Mouse (Mus musculus): ENCODE results near the gene Patj. TPM values are rescaled to one million over a fixed set of nuclear protein-coding genes. Genes with fewer than 3 reads are reported as not detected.
"Not testable (repeated sequence)": the region's sequence is repeated elsewhere in the genome, so short reads cannot be mapped to it uniquely, and the experiment has no call there.

The Patj gene
- polyA plus RNA-seq, 1 experiment from 2014 or later = 28.4 TPM

DNA sequence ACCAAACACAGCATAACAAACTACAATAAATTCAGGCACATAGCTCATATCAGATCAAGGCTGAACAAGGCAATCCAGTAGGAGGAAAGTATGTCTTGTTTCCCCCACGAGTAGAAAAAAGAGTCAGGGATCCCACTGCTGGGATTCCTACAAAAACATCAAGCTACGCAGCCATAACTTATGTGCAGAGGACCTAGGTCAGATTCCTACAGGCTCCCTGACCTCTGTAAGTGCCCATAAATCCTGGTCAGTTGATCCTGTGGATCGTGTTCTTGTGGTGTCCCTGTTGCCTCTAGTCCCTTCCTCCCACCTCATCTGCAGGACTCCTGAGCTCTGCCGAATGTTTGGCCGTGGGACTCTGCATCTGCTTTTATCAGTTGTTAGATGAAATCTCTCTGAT, 10.5 kb upstream of the Patj start:
- no peak overlapping the region for H3K4me3 ChIP-seq (ENCODE audit: low read depth, low read length)
- no peaks in the 10 kb centered on the region for H3K27me3 ChIP-seq (ENCODE audit: insufficient read depth, low read length)
- no peaks in the 10 kb centered on the region for H3K9me3 ChIP-seq (ENCODE audit: low read depth, low read length)
- no peak overlapping the region for H3K9ac ChIP-seq
- no peak for ATAC-seq (ENCODE audit: insufficient read depth)
- 30% methylated on average over 5 of the region's 5 CpGs for WGBS
- no peak for TF ChIP-seq CTCF (IDR thresholded peaks at IDR 0.05; ENCODE audit: low read depth)
- H3K4me2 ChIP-seq = no peak overlapping the region
- no peak overlapping the region for H3K27ac ChIP-seq (ENCODE audit: low read depth)
- peak; percentile 5 for DNase-seq
- 0 out of 2 replicates have a peak, but pooled peaks cover 4% of the 10 kb centered on the region for H3K4me1 ChIP-seq (ENCODE audit: insufficient read depth)
- H3K36me3 ChIP-seq (ENCODE audit: insufficient read depth) = no peaks in the 10 kb centered on the region

DNA sequence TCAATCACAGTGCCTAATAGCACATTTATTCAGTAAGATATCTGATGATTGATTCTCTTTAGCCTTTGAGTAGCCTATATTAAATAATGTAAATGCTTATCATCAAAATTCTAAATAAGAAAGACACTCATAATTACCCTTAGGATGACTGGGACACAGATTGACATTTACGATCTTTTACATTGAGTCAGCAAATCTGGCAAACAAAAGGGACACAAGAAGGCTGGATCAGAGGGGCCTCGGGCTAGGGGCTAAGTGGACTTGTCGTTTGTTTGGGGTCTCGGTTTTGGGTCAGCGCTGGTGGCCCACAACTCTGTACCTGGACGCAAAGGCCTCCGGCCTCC, 267 bp upstream of the Patj start:
- Histone ChIP-seq H3K27ac (ENCODE audit: low read depth) (peak overlapping the region; percentile 87), H3K36me3 (ENCODE audit: insufficient read depth) (no peaks in the 10 kb centered on the region), H3K27me3 (ENCODE audit: insufficient read depth, low read length) (no peaks in the 10 kb centered on the region), H3K4me3 (ENCODE audit: low read depth, low read length) (peak overlapping the region; percentile 83), H3K4me2 (peak overlapping the region; percentile 86), H3K4me1 (ENCODE audit: insufficient read depth) (no peaks in the 10 kb centered on the region), H3K9ac (peak overlapping the region; percentile 98), H3K9me3 (ENCODE audit: low read depth, low read length) (no peaks in the 10 kb centered on the region)
- DNase-seq = no peak
- TF ChIP-seq CTCF (IDR thresholded peaks at IDR 0.05; ENCODE audit: low read depth) = no peak
- WGBS = 3% methylated on average over 7 of the region's 7 CpGs
- no peak for ATAC-seq (ENCODE audit: insufficient read depth)

DNA sequence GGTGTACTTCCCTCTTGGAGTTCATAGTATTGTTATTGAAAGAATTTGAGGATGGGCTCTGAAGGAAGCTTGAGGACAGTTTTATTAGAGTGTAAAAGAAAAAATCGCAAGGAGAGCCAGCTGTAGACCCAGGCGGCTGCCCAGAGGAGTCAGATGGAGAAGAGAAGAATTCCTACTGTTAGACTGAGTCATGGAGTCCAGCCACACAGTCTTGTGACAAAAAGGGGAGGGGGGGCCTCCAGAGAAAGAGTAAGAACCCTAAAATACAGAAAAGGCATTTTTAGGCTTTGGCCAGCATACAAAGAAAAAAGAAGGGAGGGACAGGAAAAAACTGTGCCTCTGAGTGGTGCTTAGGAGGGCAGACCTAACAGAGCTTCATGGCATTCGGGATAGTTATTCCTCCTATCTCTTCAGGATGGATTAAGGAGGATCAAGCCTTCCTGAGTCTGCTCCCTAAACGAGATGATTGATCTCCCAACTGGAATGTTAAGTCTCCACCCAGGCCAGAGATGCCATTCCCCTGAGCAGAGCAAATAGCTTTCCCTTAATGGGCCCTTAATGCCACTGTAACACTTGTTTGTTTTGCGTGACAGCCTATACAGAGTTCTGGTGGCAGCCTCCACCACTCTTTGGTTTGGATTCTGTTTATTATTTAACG, 5.5 kb downstream of the Patj start:
- Histone ChIP-seq H3K36me3 (ENCODE audit: insufficient read depth) (no peaks in the 10 kb centered on the region), H3K27me3 (ENCODE audit: insufficient read depth, low read length) (no peaks in the 10 kb centered on the region), H3K4me3 (ENCODE audit: low read depth, low read length) (no peak overlapping the region), H3K9me3 (ENCODE audit: low read depth, low read length) (no peaks in the 10 kb centered on the region), H3K27ac (ENCODE audit: low read depth) (peak overlapping the region; percentile 26; the same call in 1 of the 2 replicates), H3K9ac (no peak overlapping the region), H3K4me2 (no peak overlapping the region), H3K4me1 (ENCODE audit: insufficient read depth) (0 out of 2 replicates have a peak, but pooled peaks cover 3% of the 10 kb centered on the region)
- ATAC-seq (ENCODE audit: insufficient read depth) (peak; percentile 56), DNase-seq (peak; percentile 13)
- 19% methylated on average over 6 of the region's 6 CpGs for WGBS
- TF ChIP-seq CTCF (IDR thresholded peaks at IDR 0.05; ENCODE audit: low read depth) = no peak

DNA sequence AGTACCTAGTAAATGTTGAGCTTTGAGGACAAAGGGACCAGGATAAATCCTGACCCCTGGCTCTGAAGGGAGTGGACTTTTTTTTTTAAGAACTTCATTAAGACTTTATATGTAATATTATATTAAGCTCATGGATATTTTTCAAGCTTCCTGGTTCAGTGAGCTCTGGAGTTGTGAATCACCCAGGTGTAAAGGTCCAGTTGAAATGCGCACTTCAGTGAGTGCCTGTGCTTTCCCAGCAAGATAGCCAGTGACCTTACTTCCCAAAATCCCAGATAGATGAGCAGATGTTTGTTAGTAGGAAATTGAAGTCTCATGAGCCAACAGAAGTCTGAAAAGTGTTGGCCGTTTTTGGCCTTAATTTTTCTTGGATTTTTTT, 6.0 kb downstream of the Patj start:
- Histone ChIP-seq H3K4me3 (ENCODE audit: low read depth, low read length) (no peak overlapping the region), H3K27ac (ENCODE audit: low read depth) (0 out of 2 replicates have a peak overlapping the region, but pooled peaks have one; percentile 26), H3K27me3 (ENCODE audit: insufficient read depth, low read length) (no peaks in the 10 kb centered on the region), H3K36me3 (ENCODE audit: insufficient read depth) (no peaks in the 10 kb centered on the region), H3K4me2 (no peak overlapping the region), H3K4me1 (ENCODE audit: insufficient read depth) (0 out of 2 replicates have a peak, but pooled peaks cover 3% of the 10 kb centered on the region), H3K9me3 (ENCODE audit: low read depth, low read length) (no peaks in the 10 kb centered on the region), H3K9ac (no peak overlapping the region)
- no peak for TF ChIP-seq CTCF (IDR thresholded peaks at IDR 0.05; ENCODE audit: low read depth)
- WGBS = 59% methylated on average over 2 of the region's 2 CpGs
- ATAC-seq (ENCODE audit: insufficient read depth) (no peak), DNase-seq (no peak)

DNA sequence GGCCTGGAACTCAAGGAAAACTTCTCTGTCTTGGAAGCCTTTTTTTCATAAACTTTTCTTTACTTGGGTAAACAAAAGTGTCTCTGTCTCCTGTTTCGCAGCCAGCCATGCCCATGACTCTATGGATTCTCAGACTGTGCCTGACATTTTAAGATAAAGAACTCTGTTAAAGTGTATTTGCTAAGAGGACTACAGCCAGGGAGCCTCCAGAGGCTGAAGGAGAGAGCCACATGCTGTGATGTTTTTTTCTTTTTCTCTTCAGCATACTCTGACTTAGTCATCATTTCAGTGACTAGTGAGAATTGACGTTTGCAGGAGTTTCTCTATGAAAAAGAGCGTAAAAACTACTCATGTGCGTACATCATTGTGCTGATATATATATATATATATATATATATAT, 7.9 kb downstream of the Patj start:
- ATAC-seq (ENCODE audit: insufficient read depth) (no peak), DNase-seq (no peak)
- Histone ChIP-seq H3K4me2 (no peak overlapping the region), H3K4me3 (ENCODE audit: low read depth, low read length) (no peak overlapping the region), H3K36me3 (ENCODE audit: insufficient read depth) (no peaks in the 10 kb centered on the region), H3K27me3 (ENCODE audit: insufficient read depth, low read length) (no peaks in the 10 kb centered on the region), H3K9ac (no peak overlapping the region), H3K9me3 (ENCODE audit: low read depth, low read length) (no peaks in the 10 kb centered on the region), H3K27ac (ENCODE audit: low read depth) (no peak overlapping the region), H3K4me1 (ENCODE audit: insufficient read depth) (0 out of 2 replicates have a peak, but pooled peaks cover 3% of the 10 kb centered on the region)
- 56% methylated on average over 4 of the region's 4 CpGs for WGBS
- no peak for TF ChIP-seq CTCF (IDR thresholded peaks at IDR 0.05; ENCODE audit: low read depth)

DNA sequence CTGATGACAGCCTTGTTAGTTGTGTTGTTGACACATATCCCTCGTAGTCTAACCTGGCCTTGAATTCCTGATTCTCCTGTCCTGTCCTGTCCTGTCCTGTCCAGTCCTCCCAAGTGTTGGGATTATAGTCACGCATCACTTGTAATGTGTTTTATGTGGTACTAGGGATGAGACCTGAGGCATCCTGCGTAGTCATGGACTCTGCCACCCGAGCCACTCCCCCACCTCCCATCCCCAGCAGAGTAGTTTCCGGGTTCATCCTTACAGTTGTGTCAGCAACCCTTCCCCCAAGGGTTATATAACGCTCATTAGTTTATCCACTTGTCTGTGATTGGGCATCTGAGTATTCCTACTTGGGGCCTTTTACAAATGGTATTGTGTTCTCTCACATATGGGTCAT, 8.8 kb downstream of the Patj start:
- Histone ChIP-seq H3K4me1 (ENCODE audit: insufficient read depth) (0 out of 2 replicates have a peak, but pooled peaks cover 3% of the 10 kb centered on the region), H3K4me3 (ENCODE audit: low read depth, low read length) (no peak overlapping the region), H3K9ac (no peak overlapping the region), H3K4me2 (no peak overlapping the region), H3K9me3 (ENCODE audit: low read depth, low read length) (no peaks in the 10 kb centered on the region), H3K36me3 (ENCODE audit: insufficient read depth) (no peaks in the 10 kb centered on the region), H3K27me3 (ENCODE audit: insufficient read depth, low read length) (no peaks in the 10 kb centered on the region), H3K27ac (ENCODE audit: low read depth) (no peak overlapping the region)
- ATAC-seq (ENCODE audit: insufficient read depth) (no peak), DNase-seq (no peak)
- 89% methylated on average over 6 of the region's 6 CpGs for WGBS
- TF ChIP-seq CTCF (IDR thresholded peaks at IDR 0.05; ENCODE audit: low read depth) = no peak

DNA sequence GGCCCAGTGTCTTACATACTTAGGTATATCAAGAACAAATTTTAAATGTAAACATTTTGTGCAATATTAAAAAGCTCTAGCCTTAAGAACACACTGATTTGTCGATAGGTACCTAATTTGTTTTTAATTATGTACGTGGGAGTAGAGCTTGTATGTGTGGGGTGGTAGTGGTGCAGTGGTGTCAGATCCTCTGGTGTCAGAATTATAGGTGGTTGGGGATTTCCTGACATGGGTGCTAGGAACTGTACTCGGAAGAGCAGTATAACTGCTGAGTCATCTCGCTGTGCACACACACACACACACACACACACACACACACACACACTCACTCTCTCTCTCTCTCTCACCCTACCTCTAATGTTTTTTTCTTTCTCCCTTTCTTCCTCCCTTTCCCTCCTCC, 12.9 kb downstream of the Patj start:
- H3K4me3 ChIP-seq (ENCODE audit: low read depth, low read length) = no peak overlapping the region
- H3K9me3 ChIP-seq (ENCODE audit: low read depth, low read length) = no peaks in the 10 kb centered on the region
- no peak overlapping the region for H3K27ac ChIP-seq (ENCODE audit: low read depth)
- no peak for TF ChIP-seq CTCF (IDR thresholded peaks at IDR 0.05; ENCODE audit: low read depth)
- 74% methylated on average over 4 of the region's 4 CpGs for WGBS
- no peaks in the 10 kb centered on the region for H3K27me3 ChIP-seq (ENCODE audit: insufficient read depth, low read length)
- DNase-seq (no peak), ATAC-seq (ENCODE audit: insufficient read depth) (no peak)
- no peak overlapping the region for H3K9ac ChIP-seq
- no peaks in the 10 kb centered on the region for H3K4me1 ChIP-seq (ENCODE audit: insufficient read depth)
- H3K36me3 ChIP-seq (ENCODE audit: insufficient read depth) = peaks cover 15% of the 10 kb centered on the region; the same call in 1 of the 2 replicates
- no peak overlapping the region for H3K4me2 ChIP-seq

DNA sequence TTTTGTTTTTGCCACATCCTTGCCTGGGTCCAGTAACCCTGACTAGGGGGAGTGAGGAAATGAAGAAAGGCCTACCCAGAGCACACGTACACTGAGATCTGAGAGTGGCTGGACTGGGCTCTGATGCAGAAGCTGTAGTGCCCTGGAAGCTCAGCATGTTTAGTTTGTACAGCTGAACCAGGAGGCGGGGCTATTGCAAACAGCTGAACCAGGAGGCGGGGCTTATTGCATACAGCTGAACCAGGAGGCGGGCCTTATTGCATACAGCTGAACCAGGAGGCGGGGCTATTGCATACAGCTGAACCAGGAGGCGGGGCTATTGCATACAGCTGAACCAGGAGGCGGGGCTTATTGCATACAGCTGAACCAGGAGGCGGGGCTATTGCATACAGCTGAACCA, 19.6 kb downstream of the Patj start:
- H3K4me1 ChIP-seq (ENCODE audit: insufficient read depth); H3K4me2 ChIP-seq; H3K4me3 ChIP-seq (ENCODE audit: low read depth, low read length); H3K9ac ChIP-seq; H3K27ac ChIP-seq (ENCODE audit: low read depth); DNase-seq; H3K27me3 ChIP-seq (ENCODE audit: insufficient read depth, low read length); H3K9me3 ChIP-seq (ENCODE audit: low read depth, low read length); ATAC-seq (ENCODE audit: insufficient read depth): not testable (repeated sequence)
- WGBS = 95% methylated on average over 8 of the region's 8 CpGs
- peaks cover 11% of the 10 kb centered on the region; the same call in 1 of the 2 replicates for H3K36me3 ChIP-seq (ENCODE audit: insufficient read depth)

Data from lung, embryonic 14.5 days (tissue).